Mouse (Mus musculus) cerebellum, adult 9-10 months (tissue): Measurements from ENCODE around the gene Shld2.
"Not testable (repeated sequence)": the region's sequence is repeated elsewhere in the genome, so short reads cannot be mapped to it uniquely, and the experiment has no call there.

ENCODE experiments used
- DNase-seq: peaks from one replicate; pipeline ENCODE4 v3.0.0; 2022

Gene Shld2

DNA sequence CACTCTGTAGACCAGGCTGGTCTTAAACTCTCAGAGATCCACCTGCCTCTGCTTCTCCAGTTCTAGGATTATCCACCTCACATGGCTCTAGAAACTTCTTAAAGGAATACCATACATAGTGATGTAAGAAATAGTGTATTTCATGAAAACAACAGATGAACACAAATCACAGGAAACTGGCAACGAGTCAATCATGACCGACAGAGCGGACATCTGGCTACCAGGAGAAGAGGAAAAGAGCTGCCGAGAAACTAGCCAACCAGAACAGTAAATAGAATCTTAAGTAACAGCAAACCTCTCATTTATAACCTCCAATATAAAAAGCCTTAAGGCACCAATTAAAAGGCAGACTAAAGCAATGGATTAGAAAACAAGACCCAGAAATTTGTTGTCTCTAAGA is 30.6 kb downstream of the Shld2 start:
- peak; percentile 12 for DNase-seq

DNA sequence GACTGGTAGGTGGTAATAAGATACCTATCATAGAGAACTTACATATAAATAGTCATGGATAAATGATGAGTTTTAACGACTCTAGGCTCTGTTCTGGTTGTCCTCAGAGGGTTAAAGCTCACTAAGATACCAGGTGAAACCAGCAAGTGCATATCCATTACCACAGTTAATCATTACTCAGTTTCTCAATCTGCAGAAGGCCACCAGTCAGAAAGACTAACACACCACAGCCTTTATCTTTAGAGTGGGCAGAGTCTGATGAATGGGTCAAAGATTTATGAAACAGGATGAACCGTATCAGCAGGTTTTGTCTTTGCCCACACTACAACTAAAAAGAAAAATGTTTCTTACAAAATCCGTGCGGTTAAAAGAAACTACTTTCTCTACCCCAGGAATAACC is 35.1 kb downstream of the Shld2 start:
- no peak for DNase-seq

DNA sequence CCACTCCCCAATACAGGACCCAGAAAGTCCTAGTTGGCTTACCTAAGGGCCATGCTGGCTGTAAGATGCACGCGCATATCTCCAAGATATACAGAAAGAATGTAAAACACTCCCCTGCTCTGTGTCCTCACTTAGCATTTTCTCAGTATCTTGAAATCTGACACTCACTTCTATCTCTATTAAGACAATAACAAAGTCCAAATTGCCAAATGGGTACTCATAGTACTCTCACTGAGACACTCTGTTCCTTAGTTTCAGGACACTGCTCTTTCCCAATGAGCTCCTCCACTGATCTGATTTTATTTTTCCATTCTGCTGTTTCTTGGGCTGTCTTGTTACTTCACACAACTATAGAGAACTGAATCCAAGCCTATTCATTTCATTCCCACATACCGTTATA is 36.2 kb downstream of the Shld2 start:
- DNase-seq, result no peak

DNA sequence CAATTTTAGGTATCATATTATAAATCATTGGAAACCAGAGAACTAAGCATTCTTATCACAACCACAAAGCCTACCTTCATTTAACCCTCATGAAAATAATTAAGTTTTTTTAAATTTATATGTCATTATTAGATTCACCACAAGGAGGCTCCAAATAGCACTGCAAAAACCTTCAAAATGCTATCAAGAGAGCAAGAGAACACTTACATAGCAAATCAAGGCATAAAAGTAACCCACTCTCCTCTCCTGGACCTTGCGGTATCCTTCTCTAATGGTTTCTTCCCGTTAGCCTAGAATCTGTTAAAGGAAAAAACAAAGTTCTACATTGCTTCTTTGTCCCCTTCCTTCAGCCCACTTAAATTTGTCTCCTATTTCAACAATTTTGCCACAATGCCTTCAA is 37.0 kb downstream of the Shld2 start:
- DNase-seq, result peak; percentile 50

DNA sequence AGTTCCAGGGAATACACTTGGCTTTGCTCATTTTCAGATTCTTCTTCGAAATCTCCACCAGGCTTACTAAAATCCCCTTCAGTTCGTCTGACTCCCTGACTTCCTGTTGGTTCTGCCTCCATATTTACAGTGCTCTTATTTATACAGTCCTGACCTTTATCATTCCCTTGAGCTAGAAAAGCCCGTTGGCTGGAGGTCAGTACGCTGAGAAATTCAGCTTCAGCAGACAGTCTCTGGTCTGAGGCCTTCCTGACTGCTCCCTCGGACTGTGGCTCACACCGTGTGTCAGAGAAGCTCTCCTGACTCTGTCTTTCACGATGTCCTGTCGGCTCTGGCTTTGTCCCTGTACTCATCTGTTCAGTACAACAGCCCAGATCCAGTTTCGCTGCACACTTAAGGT is 42.2 kb downstream of the Shld2 start:
- DNase-seq, result no peak

DNA sequence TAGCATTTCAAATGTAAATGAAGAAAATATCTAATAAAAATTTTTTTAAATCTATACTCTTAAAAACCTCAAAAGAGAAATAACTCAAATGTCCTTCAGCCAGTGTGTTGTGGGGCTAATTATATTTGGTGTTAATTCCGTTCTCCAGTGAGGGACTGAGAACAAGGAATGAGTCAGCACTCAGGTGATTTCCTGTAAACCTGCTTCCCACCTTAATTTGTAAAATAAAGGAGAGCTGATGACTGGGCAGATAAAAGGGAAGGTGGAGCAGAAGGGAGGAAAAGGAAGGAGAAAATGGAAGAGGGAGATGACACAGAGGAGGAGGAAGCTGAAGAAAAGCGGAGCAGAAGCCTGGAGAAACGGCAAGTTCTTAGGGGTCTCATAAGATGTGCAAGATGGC is 51.8 kb downstream of the Shld2 start:
- DNase-seq, result not testable (repeated sequence)

DNA sequence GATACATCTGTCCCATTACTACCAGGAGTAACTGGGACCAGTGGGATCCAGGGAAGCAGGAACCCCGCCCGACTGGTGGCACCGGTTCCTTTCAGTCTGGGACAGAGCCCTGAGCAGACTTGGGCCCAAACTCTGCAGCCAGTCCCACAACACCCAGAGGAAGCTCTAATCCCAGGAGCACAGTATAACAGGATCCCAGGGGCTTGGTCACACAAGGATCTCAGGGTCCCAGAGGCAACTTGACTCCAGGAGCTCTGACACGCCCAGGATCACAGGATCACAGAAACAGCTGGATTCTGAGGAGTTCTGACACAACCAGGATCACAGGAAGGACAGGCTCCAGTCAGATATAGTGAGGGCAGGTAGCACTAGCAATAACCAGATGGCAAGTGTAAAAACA is 57.0 kb downstream of the Shld2 start:
- DNase-seq, result no peak

DNA sequence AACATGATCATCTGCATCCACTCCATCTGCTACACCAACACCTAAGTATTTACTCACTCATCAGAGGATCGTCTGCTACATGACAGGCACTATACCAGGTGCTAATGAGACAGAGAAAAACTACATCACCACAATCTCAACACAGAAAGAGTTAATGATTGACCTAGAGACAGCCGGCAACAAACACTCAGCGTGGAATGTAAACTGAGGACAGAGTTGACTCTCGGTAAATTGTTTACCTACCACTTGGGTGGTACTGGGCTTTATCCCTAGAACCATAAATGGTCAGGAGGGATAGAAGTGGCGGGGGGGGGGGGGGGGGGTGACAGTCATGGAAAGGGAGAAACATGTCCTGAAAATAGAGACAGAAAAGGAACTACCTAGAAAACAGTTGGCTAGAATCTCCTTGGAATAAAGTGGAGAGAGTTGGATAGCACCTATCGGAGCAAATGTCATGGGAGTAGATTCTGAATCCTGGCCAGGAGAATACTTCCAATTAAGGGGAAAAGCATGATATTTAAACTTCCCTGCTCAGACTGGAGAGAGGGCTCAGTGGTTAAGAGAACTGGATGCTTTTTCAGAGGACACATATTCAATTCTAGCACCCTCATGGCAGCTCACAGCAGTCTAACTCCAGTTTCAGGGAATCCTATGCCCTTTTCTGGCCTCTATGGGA is 57.7 kb downstream of the Shld2 start:
- no peak for DNase-seq

DNA sequence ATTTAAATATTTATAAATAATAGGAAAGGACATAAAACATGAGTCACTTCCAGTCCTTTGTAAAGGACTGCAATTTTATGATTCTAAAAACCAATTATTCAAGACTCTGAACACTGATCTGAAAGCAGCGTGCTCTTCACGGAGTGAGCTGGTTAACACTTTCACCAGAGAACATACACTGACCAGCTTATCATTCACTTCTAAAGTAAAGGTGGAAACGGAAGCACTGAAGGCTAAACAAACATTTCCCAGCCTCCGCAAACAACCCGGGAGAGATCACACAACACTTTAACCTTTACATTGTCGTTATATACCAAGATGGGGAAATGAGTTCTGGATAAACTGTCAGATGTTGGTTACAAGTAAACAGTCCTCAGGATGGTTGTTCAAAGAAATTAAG is 69.6 kb downstream of the Shld2 start:
- DNase-seq, result no peak

DNA sequence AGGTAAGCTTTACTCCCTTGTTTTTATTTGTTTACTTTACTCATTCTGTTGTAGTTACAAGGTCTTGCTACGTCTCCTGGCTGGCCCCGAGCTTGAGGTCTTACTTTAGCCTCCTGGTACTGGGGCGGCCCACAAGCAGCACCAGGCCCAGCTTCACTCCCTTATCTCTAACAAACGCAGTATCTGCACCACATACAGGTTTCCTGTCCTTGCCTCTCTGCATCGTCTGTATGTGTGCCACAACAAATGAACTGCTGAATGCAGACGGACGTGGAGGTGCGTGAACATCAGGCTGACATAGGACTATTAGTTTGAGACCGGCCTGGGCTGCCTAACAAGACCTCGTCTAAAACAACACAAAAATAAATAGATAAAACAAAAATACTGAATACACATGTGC is 70.0 kb downstream of the Shld2 start:
- no peak for DNase-seq

DNA sequence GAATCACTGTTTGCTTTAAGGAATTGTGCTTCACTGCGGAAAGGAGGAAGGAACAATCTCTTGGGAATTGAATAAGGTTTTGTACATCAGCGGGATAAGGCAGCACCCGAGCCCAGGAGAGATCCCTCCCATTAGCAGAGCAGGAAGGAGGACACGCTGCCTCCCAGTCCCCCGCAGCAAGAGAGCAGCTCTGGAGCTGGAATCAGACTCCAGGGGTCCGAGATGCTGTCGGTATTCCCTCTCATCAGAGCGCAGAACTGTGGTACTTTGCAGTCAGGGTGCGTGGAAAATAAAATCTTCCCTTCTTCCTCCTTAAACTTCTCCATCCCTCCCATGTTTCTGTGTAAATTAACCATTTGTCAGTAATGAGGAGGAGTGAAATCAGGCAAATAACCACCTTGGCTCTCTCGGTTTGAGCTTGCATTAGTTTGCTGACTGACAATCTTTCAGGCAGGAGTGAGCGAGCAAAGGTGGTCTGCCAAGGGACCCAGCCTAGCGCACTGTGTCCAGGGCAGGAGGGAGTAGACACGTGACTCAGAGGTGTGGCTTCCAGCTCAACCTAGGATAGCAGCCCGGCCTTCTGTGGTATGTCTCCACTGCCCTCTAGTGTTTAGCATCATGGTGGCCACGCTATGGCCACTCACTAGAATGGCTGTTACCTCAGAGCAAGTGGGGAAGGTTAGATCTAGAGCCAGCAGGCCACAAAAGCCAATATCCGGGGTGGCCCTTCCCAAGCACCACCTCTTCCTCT is 75.5 kb downstream of the Shld2 start:
- peak; percentile 75 for DNase-seq

DNA sequence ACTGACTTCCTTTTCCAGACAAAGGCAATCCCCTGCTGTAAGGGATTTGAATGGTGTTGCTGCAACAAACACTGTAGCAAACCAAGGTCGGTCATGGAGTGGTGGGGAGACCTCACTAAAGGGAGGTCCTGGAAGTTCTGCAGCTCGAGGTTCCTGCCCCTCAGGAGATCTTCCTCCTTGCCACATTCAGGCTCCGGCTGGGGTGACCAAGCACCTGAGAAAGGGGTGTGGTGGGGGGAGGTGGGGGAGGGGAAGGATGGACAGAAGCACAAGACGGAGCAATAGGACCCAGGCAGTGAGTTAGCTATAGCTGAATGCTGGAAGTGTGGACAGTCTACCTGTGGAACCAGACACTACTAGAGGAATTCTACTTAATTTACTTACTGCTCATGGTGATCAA is 76.4 kb downstream of the Shld2 start:
- no peak for DNase-seq

DNA sequence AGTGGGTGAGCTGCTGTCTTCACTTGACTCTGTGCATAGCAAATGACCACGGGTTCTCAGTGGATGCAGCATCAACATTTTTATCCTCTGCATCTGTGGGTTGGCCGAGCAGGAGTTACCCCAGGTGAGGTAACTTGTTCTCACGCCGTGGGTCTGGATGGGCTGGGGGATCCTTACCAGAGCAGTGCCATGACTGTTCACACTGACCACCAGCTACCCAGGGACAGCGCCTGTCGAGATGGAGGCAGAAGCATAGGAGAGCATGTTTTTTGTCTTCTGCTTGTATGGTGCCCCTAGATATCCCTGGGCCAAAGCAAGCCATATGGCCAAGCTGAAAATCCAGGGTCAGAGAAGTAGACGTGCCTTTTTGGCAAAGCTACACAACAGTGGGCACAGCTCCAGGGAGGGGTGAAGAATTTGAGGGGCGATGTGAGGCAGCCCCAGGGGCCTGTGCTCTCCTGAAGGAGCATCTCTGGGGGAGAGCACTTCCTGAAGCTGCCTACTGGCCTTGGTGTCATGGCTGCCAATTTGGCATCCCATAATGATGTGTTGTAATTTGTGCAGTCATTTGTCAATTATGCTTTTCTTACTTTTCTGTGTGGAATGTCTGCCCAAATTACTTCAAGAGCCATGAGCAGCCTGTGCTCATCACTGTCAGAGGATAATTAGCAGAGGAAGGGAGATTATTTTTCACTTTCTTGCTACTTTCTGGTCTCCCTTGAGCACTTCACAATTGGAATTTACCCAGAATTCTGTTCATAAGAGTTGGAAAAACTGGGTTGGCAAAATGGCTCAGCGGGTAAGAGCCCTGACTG is 77.2 kb downstream of the Shld2 start:
- DNase-seq, result no peak

DNA sequence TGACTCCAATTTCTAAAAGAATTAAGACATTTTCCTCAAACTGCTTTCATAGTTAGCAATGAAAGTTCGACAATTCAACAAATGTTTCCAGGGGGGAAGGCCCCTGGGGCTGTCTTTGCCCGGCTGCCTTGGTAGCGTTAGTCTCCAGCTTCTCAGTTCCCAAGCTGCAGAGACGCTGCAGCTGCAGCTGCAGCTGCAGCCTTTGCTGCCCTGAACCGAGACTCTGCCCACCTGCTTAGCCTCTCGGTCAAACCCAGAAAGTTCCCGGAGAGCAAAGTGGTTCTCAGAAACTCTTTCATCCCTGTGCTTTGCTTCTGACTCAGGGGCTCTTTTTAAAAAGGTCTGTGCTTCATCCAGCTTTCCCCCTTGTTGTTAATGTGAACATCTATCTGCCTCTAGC is 78.0 kb downstream of the Shld2 start:
- no peak for DNase-seq

DNA sequence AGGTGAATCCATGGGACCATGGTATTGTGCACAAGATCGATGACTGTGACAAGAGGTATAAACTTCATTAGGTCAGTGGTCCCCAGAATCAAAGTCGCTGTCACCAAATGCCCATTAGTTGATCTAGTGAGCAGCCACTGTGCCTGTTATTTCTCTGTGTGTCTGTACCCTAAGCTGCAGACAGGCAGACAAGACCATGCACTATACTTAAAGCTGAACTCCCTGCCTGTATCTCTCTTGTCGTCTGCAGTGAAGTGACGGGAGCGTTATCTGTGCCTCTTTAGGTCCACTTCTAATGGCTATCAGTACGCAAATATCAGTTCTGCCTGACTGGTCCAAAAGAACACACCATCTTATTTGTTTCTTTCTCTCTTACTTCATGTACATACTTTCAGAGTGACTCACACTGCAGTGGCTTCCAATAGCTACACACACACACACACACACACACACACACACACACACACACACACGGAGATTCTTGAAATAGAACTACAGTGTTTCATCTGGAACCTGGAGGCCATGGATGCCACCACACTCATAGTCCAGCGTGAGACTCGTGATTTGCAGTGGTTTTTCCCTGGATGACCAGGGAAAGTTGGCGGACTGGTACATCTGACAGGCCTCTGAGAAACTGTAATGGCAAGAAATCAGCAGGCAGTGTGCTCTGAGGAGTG is 81.3 kb downstream of the Shld2 start:
- no peak for DNase-seq

DNA sequence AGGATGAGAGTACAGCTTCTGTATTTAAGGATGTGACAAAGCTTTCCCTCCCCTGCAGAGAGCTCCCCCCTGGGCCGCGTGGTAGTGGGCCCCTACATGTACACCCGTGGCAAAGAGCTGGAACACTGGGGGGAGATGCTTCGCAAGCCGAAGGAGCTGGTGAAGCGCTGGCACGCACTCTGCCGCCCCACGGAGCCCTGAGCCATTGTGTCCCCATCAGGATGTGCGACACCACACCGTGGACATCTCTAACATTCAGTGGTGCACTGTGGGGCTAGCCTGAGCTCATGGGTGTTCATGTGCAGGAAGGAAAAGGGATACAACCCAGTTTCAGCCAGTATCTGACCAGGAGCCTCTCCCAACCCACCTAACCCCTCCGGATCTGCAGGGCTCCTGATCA is 82.3 kb downstream of the Shld2 start:
- no peak for DNase-seq

DNA sequence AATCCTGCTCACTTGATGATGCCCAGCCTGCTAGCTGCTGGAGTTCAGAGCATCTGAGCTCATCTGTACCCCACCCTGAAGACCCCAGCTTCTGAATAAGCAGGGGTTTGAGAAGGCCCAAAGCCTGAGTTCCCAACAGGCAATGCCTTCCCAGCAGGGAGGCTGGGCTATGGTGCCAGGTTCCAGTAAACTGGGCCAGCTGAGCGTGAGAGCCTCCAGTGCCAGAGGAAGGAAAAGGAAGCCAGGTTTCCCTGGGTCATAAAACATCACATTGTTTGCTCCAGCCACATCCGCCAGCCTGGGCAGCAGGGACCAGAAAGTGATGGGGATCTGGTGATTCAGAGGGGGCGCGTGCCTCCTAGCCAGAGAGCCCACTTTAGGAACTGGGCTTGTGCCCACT is 83.7 kb downstream of the Shld2 start:
- no peak for DNase-seq

DNA sequence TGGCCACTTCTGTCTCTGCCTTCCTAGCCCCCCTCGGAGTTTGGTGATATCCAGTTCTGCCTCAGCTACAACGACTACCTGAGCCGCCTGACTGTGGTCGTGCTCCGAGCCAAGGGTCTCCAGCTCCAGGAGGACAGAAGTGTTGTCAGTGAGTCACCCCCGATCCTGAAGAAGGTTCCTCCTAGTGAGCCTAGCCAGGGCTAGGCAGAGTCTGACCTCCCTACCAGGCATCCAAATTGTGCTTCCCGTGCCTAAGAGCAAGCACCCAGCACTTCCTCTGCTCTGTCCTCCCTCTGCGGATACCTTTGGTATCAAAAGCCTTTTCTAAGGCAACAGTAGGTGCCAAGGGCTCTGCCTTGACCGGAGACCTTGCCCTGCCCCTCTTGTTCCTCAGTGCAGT is 84.3 kb downstream of the Shld2 start:
- no peak for DNase-seq

DNA sequence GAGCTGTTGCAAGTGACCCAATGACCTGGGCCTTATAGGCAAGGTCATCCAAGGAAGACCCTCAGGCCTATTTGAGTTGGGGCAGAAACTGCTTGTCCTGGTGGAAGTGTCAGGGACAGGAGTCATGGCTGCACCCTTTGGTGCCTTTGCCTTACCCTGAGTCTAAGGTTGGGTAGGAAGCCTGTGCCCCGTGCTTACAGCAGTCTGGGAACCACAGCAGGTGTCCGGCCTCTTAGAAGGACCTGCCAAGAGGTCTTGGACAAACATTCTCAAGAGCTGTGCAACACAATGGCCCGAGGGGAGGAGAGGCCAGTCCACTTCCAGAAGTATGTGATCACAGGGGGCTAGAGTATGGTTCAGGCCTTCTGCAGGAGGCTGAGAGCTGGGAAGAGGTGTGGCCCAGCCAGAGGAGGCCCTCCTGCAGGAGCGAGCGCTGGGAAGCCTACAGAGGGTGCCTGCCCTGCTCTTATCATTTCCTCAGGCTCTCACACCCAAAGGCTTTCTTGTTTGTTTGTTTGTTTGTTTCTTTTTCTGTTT is 86.9 kb downstream of the Shld2 start:
- DNase-seq, result no peak

DNA sequence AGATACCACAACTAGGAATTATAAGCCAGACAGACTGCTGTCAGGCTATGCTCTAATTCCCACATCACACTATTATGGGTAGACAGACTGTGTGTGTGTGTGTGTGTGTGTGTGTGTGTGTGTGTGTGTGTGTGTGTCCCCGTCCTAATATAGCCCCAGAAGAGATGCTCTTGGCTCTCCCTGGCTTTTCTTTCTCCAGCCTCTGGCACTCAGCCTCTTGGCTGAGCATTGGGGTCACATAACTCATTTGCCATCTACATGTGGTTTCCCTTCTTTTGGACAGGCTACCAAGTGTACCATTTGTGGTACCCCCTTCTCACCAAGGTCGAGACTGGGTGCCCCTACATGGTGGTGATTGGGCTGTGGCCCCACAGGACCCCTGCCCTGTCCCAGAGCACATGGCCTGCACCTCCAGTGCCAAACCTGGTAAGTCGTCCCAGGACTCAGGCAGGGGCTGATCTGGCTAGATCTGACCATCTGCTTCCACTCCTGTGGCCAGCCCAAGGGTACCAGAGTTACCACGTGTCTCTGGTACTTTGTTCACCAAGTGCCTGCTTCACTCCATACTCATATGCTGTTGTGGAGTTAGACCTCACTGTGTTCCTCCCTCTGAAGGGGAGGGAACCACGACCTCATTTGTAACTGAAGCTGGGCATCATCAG is 88.7 kb downstream of the Shld2 start:
- DNase-seq, result no peak

DNA sequence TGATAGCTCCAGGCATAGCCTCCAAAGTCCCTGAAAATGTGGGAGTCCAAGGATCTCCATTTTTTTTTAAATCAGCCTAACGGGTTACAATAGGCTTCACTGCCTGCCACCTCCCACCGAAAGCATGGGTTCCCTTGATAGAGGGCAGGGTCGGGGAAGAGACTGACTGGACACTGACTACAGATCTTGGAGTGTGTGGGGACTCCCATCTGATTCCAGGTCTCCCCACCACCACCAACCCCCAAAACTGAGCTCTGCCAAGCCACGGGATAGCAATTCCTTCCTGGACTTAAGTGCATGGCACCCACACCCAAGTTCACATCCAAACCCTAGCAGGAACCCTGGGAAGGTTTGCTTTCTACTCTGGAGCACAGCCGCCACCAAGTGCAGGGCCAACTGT is 89.9 kb downstream of the Shld2 start:
- no peak for DNase-seq

DNA sequence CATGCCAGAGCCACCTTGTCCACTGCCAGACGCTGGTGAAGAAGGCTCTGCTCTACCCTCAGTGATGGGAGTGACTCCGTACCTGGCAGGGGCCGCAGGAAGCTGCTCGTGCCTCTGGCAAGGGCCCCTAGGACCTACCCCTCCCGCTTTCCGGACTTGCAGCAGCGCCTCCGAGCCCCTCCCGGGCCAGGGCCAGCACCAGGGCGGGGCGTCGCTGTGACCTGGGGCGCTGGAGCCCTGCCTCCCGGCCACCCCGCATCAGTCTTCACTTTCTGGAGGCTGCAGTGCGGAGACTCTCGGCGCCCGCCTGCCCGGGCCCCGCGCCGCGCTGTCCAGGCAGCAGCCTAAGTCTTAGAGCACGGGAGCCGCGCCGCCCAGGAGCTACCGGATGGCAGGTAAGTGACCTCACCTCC is 90.5 kb downstream of the Shld2 start:
- DNase-seq, result no peak

DNA sequence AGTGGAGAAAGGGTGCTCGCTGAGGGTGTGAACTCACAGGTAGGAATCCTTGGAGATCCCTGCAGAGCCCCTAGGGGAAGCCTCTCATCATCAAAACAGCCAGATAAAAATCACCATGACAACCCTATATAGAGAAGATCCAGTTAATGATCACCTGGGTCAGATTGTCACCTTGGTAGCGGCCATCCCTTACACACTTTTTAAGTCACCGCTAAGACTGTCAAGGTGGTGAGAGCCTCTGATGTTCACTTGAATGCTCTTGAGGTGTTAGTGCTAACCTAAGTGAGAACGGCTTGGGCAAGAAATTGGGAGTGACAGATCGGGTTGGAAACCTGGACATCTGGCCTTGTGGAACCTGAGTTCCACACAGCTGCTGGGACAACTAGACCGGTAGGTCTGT is 91.0 kb downstream of the Shld2 start, which contains the start of gene Syt15:
TSS of gene Syt15 (plus strand) at position 301 of the 400 bp plus-strand sequence.
- DNase-seq, result no peak
